Mouse (Mus musculus): ENCODE data around the gene Peg12. TPM values are rescaled to one million over a fixed set of nuclear protein-coding genes. Genes with fewer than 3 reads are reported as not detected.

Gene Peg12
- polyA plus RNA-seq, 1 experiment from 2014 or later, result 31.4 TPM

Other genes with a start within 250 kb of the Peg12 start
- 75.1 and 78.4 TPM in 2 replicates for gene Ndn, start 117.9 kb downstream of the Peg12 start, polyA plus RNA-seq (2014; fragmentation: Nextera tagmentation; extraction: Ambion mirVana)
- gene Magel2, start 87.5 kb downstream of the Peg12 start, polyA plus RNA-seq (2014; fragmentation: Nextera tagmentation; extraction: Ambion mirVana), result 0.39 and 0.84 TPM in 2 replicates
- 5.4 TPM in 2 replicates for gene Mkrn3, start 44.4 kb downstream of the Peg12 start, polyA plus RNA-seq (2014; fragmentation: Nextera tagmentation; extraction: Ambion mirVana)